Mouse (Mus musculus) liver, embryonic 11.5 days (tissue): ENCODE data around the gene Sdhb. TPM values are rescaled to one million over a fixed set of nuclear protein-coding genes. Genes with fewer than 3 reads are reported as not detected.

Source experiments
- ATAC-seq: fragments of 200-750 bp; cut with Nextera tagmentation; replicated peaks from 2 replicates; pipeline ENCODE4 v1.8.0; 2017; ENCODE audit warnings: moderate number of reproducible peaks, mild to moderate bottlenecking, moderate TSS enrichment, moderate library complexity; ENCODE audit not compliant: low FRiP score
- DNase-seq: peaks from one replicate; pipeline ENCODE4 v3.0.0-alpha.2; 2017; ENCODE audit warnings: low spot score
- H3K27ac ChIP-seq: fragments of 300-500 bp; sonication (generic); 2 replicates; pipeline ENCODE4 v1.5.1; 2014; ENCODE audit warnings: mild to moderate bottlenecking, low read depth, low read length, control low read depth
- H3K27me3 ChIP-seq: fragments of 300-500 bp; sonication (generic); replicated peaks from 2 replicates; pipeline ENCODE4 v1.6.1; 2014; ENCODE audit warnings: low read length, mixed read lengths; ENCODE audit not compliant: control insufficient read depth, insufficient read depth
- H3K36me3 ChIP-seq: fragments of 300-500 bp; sonication (generic); 2 replicates; pipeline ENCODE4 v1.6.1; 2014; ENCODE audit warnings: mild to moderate bottlenecking, low read length, moderate library complexity, mixed read lengths; ENCODE audit not compliant: control insufficient read depth, insufficient read depth
- H3K4me1 ChIP-seq: fragments of 300-500 bp; sonication (generic); replicated peaks from 2 replicates; pipeline ENCODE4 v1.6.1; 2014; ENCODE audit warnings: low read length, mixed read lengths; ENCODE audit not compliant: control insufficient read depth, insufficient read depth
- H3K4me2 ChIP-seq: fragments of 300-500 bp; sonication (generic); 2 replicates; pipeline ENCODE4 v1.6.1; 2014; ENCODE audit warnings: mild to moderate bottlenecking, control low read depth, moderate library complexity
- H3K4me3 ChIP-seq: fragments of 300-500 bp; sonication (generic); 2 replicates; pipeline ENCODE4 v1.5.1; 2014; ENCODE audit warnings: low read depth, low read length, control low read depth
- H3K9ac ChIP-seq: fragments of 300-500 bp; sonication (generic); 2 replicates; pipeline ENCODE4 v1.6.1; 2014; ENCODE audit warnings: low read depth, low read length, control low read depth
- H3K9me3 ChIP-seq: fragments of 300-500 bp; sonication (generic); 2 replicates; pipeline ENCODE4 v1.6.1; 2016; ENCODE audit warnings: low read length, inconsistent platforms, mixed read lengths; ENCODE audit not compliant: control insufficient read depth
- WGBS: fragments of 180-500 bp; shearing (Covaris S2); extraction: QIAGEN DNeasy Blood & Tissue Kit; methylation state at CpG from one replicate; pipeline ENCODE4 v1.1.7; 2014; 5-methylcytosine and 5-hydroxymethylcytosine counted together
- polyA plus RNA-seq: library from polyadenylated mRNA; unstranded; fragments of >200 nt; fragmentation: Nextera tagmentation; extraction: Ambion mirVana; gene quantifications from 2 replicates; pipeline ENCODE4 v1.2.1, GENCODE M21; 2014

Gene Sdhb
- polyA plus RNA-seq, 1 experiment from 2014 or later, result 339 TPM

- H3K4me1 ChIP-seq, result 0 out of 2 replicates have a peak, but pooled peaks cover 2% of the 10 kb centered on the region
- DNase-seq (no peak), ATAC-seq (no peak)
- H3K36me3 ChIP-seq, result no peaks in the 10 kb centered on the region
- H3K4me3 ChIP-seq, result no peak overlapping the region
- no peaks in the 10 kb centered on the region for H3K9me3 ChIP-seq
- no peak overlapping the region for H3K4me2 ChIP-seq
- H3K27ac ChIP-seq, result no peak overlapping the region
- whole genome bisulfite sequencing, result 84% methylated on average over 3 of the region's 3 CpGs
- H3K27me3 ChIP-seq, result no peaks in the 10 kb centered on the region
- no peak overlapping the region for H3K9ac ChIP-seq
These were observed 10.4 kb upstream of the Sdhb start for GRCm38 (mm10) chr4:140950574-140950973.

GRCm38 (mm10) chr4:140951861-140952641 is 9.0 kb upstream of the Sdhb start:
- no peak overlapping the region for H3K27ac ChIP-seq
- H3K27me3 ChIP-seq, result 0 out of 2 replicates have a peak, but pooled peaks cover 5% of the 10 kb centered on the region
- 0 out of 2 replicates have a peak, but pooled peaks cover 2% of the 10 kb centered on the region for H3K4me1 ChIP-seq
- no peak overlapping the region for H3K4me2 ChIP-seq
- ATAC-seq (no peak), DNase-seq (no peak)
- no peaks in the 10 kb centered on the region for H3K36me3 ChIP-seq
- no peaks in the 10 kb centered on the region for H3K9me3 ChIP-seq
- H3K9ac ChIP-seq, result no peak overlapping the region
- 77% methylated on average over 18 of the region's 18 CpGs for WGBS
- no peak overlapping the region for H3K4me3 ChIP-seq

- H3K27me3 ChIP-seq, result 0 out of 2 replicates have a peak, but pooled peaks cover 5% of the 10 kb centered on the region
- peak overlapping the region; percentile 42 for H3K4me3 ChIP-seq
- DNase-seq, result no peak
- peak overlapping the region; percentile 70 for H3K4me2 ChIP-seq
- H3K9ac ChIP-seq, result peak overlapping the region; percentile 35
- no peaks in the 10 kb centered on the region for H3K36me3 ChIP-seq
- no peaks in the 10 kb centered on the region for H3K9me3 ChIP-seq
- ATAC-seq, result no peak
- WGBS, result 20% methylated on average over 17 of the region's 17 CpGs
- peaks cover 6% of the 10 kb centered on the region for H3K4me1 ChIP-seq
- H3K27ac ChIP-seq, result no peak overlapping the region
These were observed 3.8 kb upstream of the Sdhb start for GRCm38 (mm10) chr4:140957131-140957702.

GRCm38 (mm10) chr4:140957725-140958124 is 3.3 kb upstream of the Sdhb start:
- Histone ChIP-seq H3K4me2 (peak overlapping the region; percentile 70), H3K9ac (peak overlapping the region; percentile 35), H3K9me3 (no peaks in the 10 kb centered on the region), H3K27me3 (0 out of 2 replicates have a peak, but pooled peaks cover 5% of the 10 kb centered on the region), H3K27ac (no peak overlapping the region), H3K4me1 (peaks cover 11% of the 10 kb centered on the region), H3K36me3 (no peaks in the 10 kb centered on the region), H3K4me3 (peak overlapping the region; percentile 42)
- DNase-seq (peak; percentile 66), ATAC-seq (no peak)
- WGBS, result 3% methylated on average over 13 of the region's 13 CpGs

- ATAC-seq (no peak), DNase-seq (no peak)
- Histone ChIP-seq H3K9ac (no peak overlapping the region), H3K4me3 (no peak overlapping the region), H3K36me3 (no peaks in the 10 kb centered on the region), H3K27ac (no peak overlapping the region), H3K9me3 (no peaks in the 10 kb centered on the region), H3K27me3 (0 out of 2 replicates have a peak, but pooled peaks cover 5% of the 10 kb centered on the region), H3K4me1 (peaks cover 17% of the 10 kb centered on the region), H3K4me2 (no peak overlapping the region)
- WGBS, result 51% methylated on average over 6 of the region's 6 CpGs
These were observed 2.7 kb upstream of the Sdhb start for GRCm38 (mm10) chr4:140958319-140958718.

- WGBS, result 79% methylated on average over 7 of the region's 7 CpGs
- no peaks in the 10 kb centered on the region for H3K36me3 ChIP-seq
- H3K4me2 ChIP-seq, result no peak overlapping the region
- 0 out of 2 replicates have a peak, but pooled peaks cover 5% of the 10 kb centered on the region for H3K27me3 ChIP-seq
- no peak overlapping the region for H3K9ac ChIP-seq
- no peak overlapping the region for H3K27ac ChIP-seq
- H3K4me3 ChIP-seq, result no peak overlapping the region
- ATAC-seq (no peak), DNase-seq (no peak)
- H3K9me3 ChIP-seq, result no peaks in the 10 kb centered on the region
- H3K4me1 ChIP-seq, result peaks cover 18% of the 10 kb centered on the region
These were observed 1.8 kb upstream of the Sdhb start for GRCm38 (mm10) chr4:140959128-140959679.

- no peaks in the 10 kb centered on the region for H3K36me3 ChIP-seq
- DNase-seq, result no peak
- peaks cover 18% of the 10 kb centered on the region for H3K4me1 ChIP-seq
- no peaks in the 10 kb centered on the region for H3K9me3 ChIP-seq
- H3K4me3 ChIP-seq, result no peak overlapping the region
- no peak overlapping the region for H3K27ac ChIP-seq
- 0 out of 2 replicates have a peak, but pooled peaks cover 5% of the 10 kb centered on the region for H3K27me3 ChIP-seq
- no peak for ATAC-seq
- H3K4me2 ChIP-seq, result peak overlapping the region; percentile 70; the same call in 1 of the 2 replicates
- 77% methylated on average over 10 of the region's 10 CpGs for WGBS
- H3K9ac ChIP-seq, result no peak overlapping the region
These were observed 1.1 kb upstream of the Sdhb start for GRCm38 (mm10) chr4:140959715-140960479.
